Mouse (Mus musculus): ENCODE measurements around the gene Wasf3. TPM values are rescaled to one million over a fixed set of nuclear protein-coding genes. Genes with fewer than 3 reads are reported as not detected.

The Wasf3 gene
- polyA plus RNA-seq, 1 experiment from 2014 or later = 7.2 TPM

GRCm38 (mm10) chr5:146428109-146428508 is 43.3 kb downstream of the Wasf3 start:
- no peaks in the 10 kb centered on the region for H3K36me3 ChIP-seq (replicated peaks)
- ATAC-seq (ENCODE audit: low FRiP score) = no peak
- H3K9me3 ChIP-seq = no peaks in the 10 kb centered on the region
- H3K4me3 ChIP-seq (replicated peaks) = no peak overlapping the region
- H3K27me3 ChIP-seq = no peaks in the 10 kb centered on the region
- H3K4me2 ChIP-seq = no peak overlapping the region
- H3K27ac ChIP-seq = no peak overlapping the region
- no peaks in the 10 kb centered on the region for H3K4me1 ChIP-seq
- H3K9ac ChIP-seq = no peak overlapping the region
- 85% methylated on average over 4 of the region's 4 CpGs for WGBS

GRCm38 (mm10) chr5:146431821-146432220 is 47.0 kb downstream of the Wasf3 start:
- no peak overlapping the region for H3K27ac ChIP-seq
- no peak overlapping the region for H3K9ac ChIP-seq
- no peak overlapping the region for H3K4me2 ChIP-seq
- no peak for ATAC-seq (ENCODE audit: low FRiP score)
- H3K9me3 ChIP-seq = no peaks in the 10 kb centered on the region
- H3K36me3 ChIP-seq (replicated peaks) = peaks cover 4% of the 10 kb centered on the region
- H3K4me1 ChIP-seq = no peaks in the 10 kb centered on the region
- no peaks in the 10 kb centered on the region for H3K27me3 ChIP-seq
- no peak overlapping the region for H3K4me3 ChIP-seq (replicated peaks)
- 98% methylated on average over 3 of the region's 3 CpGs for WGBS

DNA sequence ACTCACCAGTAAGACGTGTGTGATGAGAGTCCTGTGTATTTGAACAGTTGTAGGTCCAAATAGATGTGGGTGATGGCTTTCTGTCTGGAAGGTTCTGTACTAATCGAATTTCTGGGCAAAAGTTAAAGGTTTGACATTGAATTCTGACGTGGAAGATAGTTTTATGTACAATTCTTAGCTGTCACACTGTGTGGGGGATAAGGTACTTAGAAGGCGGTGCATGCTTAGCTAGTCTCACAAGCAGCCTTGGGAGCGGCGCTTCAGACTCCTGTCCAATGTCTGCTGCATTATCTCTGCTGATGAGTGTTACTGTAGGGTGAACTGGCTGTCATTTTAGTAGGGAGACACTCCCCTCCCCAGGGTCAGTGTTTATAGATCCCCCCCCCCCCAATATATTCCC is 47.7 kb downstream of the Wasf3 start:
- H3K27ac ChIP-seq = no peak overlapping the region
- H3K9me3 ChIP-seq = no peaks in the 10 kb centered on the region
- no peak overlapping the region for H3K4me3 ChIP-seq (replicated peaks)
- H3K27me3 ChIP-seq = no peaks in the 10 kb centered on the region
- H3K4me1 ChIP-seq = no peaks in the 10 kb centered on the region
- peaks cover 9% of the 10 kb centered on the region for H3K36me3 ChIP-seq (replicated peaks)
- 89% methylated on average over 6 of the region's 6 CpGs for WGBS
- no peak for ATAC-seq (ENCODE audit: low FRiP score)
- H3K4me2 ChIP-seq = no peak overlapping the region
- H3K9ac ChIP-seq = no peak overlapping the region

DNA sequence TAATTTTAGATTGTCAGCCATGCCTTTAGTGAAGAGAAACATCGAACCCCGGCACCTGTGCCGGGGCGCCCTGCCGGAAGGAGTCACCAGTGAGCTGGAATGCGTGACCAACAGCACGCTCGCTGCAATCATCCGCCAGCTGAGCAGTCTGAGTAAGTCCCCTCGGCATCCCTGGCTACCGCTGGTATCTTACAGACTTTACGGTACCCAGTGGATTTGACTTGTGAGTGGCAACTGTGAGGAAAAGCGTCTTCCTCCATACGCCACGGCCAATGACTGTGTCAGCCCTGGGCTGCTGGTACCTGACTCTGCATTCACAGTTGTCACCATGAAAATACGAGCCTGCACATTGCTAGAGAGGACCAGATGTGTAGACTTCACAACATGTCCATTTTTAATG is 50.5 kb downstream of the Wasf3 start:
- no peak overlapping the region for H3K4me2 ChIP-seq
- peaks cover 29% of the 10 kb centered on the region for H3K36me3 ChIP-seq (replicated peaks)
- H3K9me3 ChIP-seq = no peaks in the 10 kb centered on the region
- no peak overlapping the region for H3K9ac ChIP-seq
- 94% methylated on average over 16 of the region's 16 CpGs for WGBS
- H3K4me1 ChIP-seq = no peaks in the 10 kb centered on the region
- H3K27ac ChIP-seq = no peak overlapping the region
- ATAC-seq (ENCODE audit: low FRiP score) = no peak
- H3K27me3 ChIP-seq = no peaks in the 10 kb centered on the region
- no peak overlapping the region for H3K4me3 ChIP-seq (replicated peaks)

DNA sequence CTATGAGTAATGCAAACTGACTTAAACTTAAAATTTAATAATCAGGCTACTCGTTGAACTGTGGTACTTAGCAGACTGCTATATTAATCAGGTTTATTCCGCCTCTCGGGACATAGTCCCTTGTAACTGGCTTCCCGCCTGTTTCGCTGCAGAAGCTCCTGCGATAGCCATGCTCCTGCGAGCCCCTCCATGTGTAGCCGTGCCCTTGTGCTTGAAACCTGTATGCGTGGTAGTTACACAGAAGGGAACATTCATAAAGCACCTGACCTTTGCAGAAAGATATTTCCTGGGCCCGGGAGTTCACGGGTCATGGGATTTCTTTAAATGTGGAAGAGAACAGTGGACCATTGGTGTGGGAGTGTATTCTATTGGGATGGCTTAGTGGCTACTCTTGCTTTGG is 52.0 kb downstream of the Wasf3 start:
- no peaks in the 10 kb centered on the region for H3K27me3 ChIP-seq
- ATAC-seq (ENCODE audit: low FRiP score) = no peak
- H3K9ac ChIP-seq = no peak overlapping the region
- H3K9me3 ChIP-seq = no peaks in the 10 kb centered on the region
- 96% methylated on average over 11 of the region's 11 CpGs for WGBS
- H3K4me3 ChIP-seq (replicated peaks) = no peak overlapping the region
- no peaks in the 10 kb centered on the region for H3K4me1 ChIP-seq
- peaks cover 29% of the 10 kb centered on the region for H3K36me3 ChIP-seq (replicated peaks)
- no peak overlapping the region for H3K27ac ChIP-seq
- H3K4me2 ChIP-seq = no peak overlapping the region

GRCm38 (mm10) chr5:146439152-146439781 is 54.5 kb downstream of the Wasf3 start:
- Histone ChIP-seq H3K4me2 (no peak overlapping the region), H3K27me3 (no peaks in the 10 kb centered on the region), H3K27ac (no peak overlapping the region), H3K4me3 (replicated peaks) (no peak overlapping the region), H3K4me1 (no peaks in the 10 kb centered on the region), H3K9me3 (no peaks in the 10 kb centered on the region), H3K9ac (no peak overlapping the region), H3K36me3 (replicated peaks) (peaks cover 29% of the 10 kb centered on the region)
- WGBS = 90% methylated on average over 7 of the region's 7 CpGs
- ATAC-seq (ENCODE audit: low FRiP score) = no peak

DNA sequence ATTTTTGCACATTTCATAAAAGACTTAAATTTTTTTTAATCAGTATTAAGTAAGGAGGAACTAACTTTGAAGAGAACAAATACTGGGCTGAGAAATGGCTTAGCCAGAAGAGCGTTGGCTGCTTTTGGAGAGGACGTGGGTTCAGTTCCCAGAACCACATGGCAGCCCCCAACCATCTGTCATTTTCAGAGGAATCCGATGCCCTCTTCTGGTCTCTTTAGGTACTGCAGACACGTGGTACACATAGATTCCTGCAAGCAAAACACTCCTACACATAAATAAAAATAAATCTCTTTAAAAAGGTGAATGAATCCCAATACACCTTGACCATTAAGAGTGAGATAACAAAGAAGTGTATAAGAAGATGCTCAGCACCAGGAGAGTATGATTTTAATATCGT is 55.5 kb downstream of the Wasf3 start:
- H3K27ac ChIP-seq = no peak overlapping the region
- H3K9me3 ChIP-seq = no peaks in the 10 kb centered on the region
- no peaks in the 10 kb centered on the region for H3K4me1 ChIP-seq
- ATAC-seq (ENCODE audit: low FRiP score) = no peak
- 91% methylated on average over 5 of the region's 5 CpGs for WGBS
- peaks cover 27% of the 10 kb centered on the region for H3K36me3 ChIP-seq (replicated peaks)
- no peak overlapping the region for H3K9ac ChIP-seq
- H3K4me2 ChIP-seq = no peak overlapping the region
- no peaks in the 10 kb centered on the region for H3K27me3 ChIP-seq
- no peak overlapping the region for H3K4me3 ChIP-seq (replicated peaks)

DNA sequence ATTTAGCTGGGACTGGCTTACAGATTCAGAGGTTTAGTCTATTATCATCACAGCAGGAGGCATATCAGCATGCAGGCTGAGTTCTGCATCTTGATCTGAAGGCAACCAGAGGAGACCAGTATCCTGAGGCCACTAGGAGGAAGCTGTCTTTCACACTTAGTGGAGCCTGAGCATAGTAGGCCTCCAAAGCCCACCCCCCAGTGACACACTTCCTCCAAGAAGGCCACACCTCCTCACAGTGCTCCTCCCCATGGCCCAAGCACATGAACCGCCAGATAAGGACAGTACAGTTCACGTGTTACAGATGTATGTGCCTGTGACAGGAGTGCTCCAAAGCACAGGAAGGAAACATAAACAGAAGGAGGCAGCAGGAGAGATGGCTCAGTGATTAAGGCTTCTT is 58.0 kb downstream of the Wasf3 start:
- Histone ChIP-seq H3K4me2 (no peak overlapping the region), H3K27me3 (no peaks in the 10 kb centered on the region), H3K9me3 (no peaks in the 10 kb centered on the region), H3K4me1 (no peaks in the 10 kb centered on the region), H3K36me3 (replicated peaks) (peaks cover 18% of the 10 kb centered on the region), H3K9ac (no peak overlapping the region), H3K4me3 (replicated peaks) (no peak overlapping the region), H3K27ac (no peak overlapping the region)
- 90% methylated on average over 2 of the region's 2 CpGs for WGBS
- ATAC-seq (ENCODE audit: low FRiP score) = no peak

DNA sequence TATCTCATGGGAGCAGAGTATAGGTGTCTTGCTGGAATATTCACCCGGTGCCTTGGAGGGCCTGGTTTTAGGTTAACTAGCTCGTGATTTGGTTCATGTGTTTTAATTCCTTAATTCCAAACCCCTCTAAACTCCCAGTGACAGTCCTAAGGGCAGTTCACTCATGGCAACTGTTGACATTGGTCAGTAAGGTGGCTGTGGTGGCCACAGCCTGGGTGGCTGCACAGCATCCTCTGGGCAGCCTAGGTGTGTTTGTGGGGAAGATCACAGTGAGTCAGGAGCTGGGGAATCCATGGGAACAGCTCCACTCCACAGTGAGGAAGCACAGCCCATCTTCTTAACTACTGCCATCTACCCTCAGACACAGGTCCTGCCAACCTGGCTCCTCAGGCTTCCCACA is 61.8 kb downstream of the Wasf3 start:
- no peaks in the 10 kb centered on the region for H3K4me1 ChIP-seq
- ATAC-seq (ENCODE audit: low FRiP score) = no peak

DNA sequence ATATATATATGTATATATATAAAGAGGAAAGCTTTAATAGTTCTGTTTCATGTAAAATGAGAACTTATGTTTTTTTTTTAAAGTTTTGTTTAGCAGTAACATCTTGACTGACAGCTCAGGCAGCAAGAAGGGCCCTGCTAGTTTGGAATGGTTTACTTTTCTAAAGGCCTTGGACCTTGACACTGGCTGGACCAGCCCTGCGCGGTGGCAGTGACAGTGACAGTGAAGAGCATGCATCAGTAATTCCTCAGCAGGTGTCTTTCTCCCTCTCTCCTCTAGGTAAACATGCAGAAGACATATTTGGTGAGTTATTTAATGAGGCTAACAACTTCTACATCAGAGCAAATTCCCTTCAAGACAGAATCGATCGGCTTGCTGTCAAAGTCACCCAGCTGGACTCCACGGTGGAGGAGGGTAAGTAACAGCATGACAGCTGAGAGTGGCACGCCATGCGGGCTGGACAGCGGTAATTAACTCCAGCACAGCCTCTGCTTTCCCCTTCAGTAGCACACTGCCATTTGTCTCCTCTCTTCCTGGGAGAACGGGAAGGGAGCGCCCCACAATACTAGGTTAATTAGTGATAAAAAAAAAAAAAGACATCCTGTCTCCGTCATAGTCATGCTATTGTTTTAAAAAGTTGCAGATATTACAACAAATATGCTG is 66.9 kb downstream of the Wasf3 start:
- 67% methylated on average over 11 of the region's 11 CpGs for WGBS
- H3K27ac ChIP-seq = no peak overlapping the region
- H3K9me3 ChIP-seq = no peaks in the 10 kb centered on the region
- peaks cover 15% of the 10 kb centered on the region; the same call in 1 of the 2 replicates for H3K36me3 ChIP-seq (replicated peaks)
- ATAC-seq (ENCODE audit: low FRiP score) = no peak; the same call in 1 of the 2 replicates
- H3K9ac ChIP-seq = no peak overlapping the region
- H3K4me3 ChIP-seq (replicated peaks) = no peak overlapping the region
- H3K4me2 ChIP-seq = no peak overlapping the region
- no peaks in the 10 kb centered on the region for H3K4me1 ChIP-seq
- no peaks in the 10 kb centered on the region for H3K27me3 ChIP-seq

More for the DNA sequence above, 61.8 kb downstream of the Wasf3 start:
- Histone ChIP-seq H3K9ac (no peak overlapping the region), H3K27ac (no peak overlapping the region), H3K4me3 (replicated peaks) (no peak overlapping the region), H3K36me3 (replicated peaks) (no peaks in the 10 kb centered on the region), H3K4me2 (no peak overlapping the region), H3K9me3 (no peaks in the 10 kb centered on the region), H3K27me3 (no peaks in the 10 kb centered on the region)
- 93% methylated on average over 2 of the region's 2 CpGs for WGBS

GRCm38 (mm10) chr5:146453556-146453955 is 68.8 kb downstream of the Wasf3 start:
- no peak overlapping the region for H3K4me3 ChIP-seq (replicated peaks)
- no peak overlapping the region for H3K9ac ChIP-seq
- no peak overlapping the region for H3K4me2 ChIP-seq
- no peak overlapping the region for H3K27ac ChIP-seq
- no peak for ATAC-seq (ENCODE audit: low FRiP score)
- peaks cover 15% of the 10 kb centered on the region; the same call in 1 of the 2 replicates for H3K36me3 ChIP-seq (replicated peaks)
- no peaks in the 10 kb centered on the region for H3K4me1 ChIP-seq
- WGBS = 89% methylated on average over 6 of the region's 6 CpGs
- no peaks in the 10 kb centered on the region for H3K27me3 ChIP-seq
- H3K9me3 ChIP-seq = no peaks in the 10 kb centered on the region

DNA sequence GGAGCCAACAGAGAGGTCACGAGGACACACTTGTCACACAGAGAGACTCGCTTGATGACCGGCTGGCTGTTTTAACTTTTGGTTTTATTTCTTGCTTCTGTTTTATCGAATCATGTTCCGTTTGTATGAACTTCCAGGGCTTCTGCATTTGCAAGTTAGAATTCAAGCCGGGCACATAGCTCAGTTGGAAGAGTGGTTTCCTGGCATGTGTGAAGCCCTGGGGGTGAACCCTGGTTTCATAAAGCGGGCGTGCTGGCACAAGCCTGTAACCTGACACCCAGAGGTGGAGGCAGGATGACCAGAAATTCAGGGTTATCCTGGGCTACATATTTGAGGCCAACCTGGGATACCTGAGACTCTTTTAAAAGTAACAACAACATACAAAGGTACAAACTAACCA is 76.8 kb downstream of the Wasf3 start:
- H3K27me3 ChIP-seq = no peaks in the 10 kb centered on the region
- peaks cover 12% of the 10 kb centered on the region; the same call in 1 of the 2 replicates for H3K36me3 ChIP-seq (replicated peaks)
- H3K4me2 ChIP-seq = no peak overlapping the region
- H3K4me1 ChIP-seq = no peaks in the 10 kb centered on the region
- H3K4me3 ChIP-seq (replicated peaks) = no peak overlapping the region
- no peak overlapping the region for H3K9ac ChIP-seq
- H3K9me3 ChIP-seq = no peaks in the 10 kb centered on the region
- no peak overlapping the region for H3K27ac ChIP-seq
- ATAC-seq (ENCODE audit: low FRiP score) = no peak
- WGBS = 91% methylated on average over 8 of the region's 8 CpGs

DNA sequence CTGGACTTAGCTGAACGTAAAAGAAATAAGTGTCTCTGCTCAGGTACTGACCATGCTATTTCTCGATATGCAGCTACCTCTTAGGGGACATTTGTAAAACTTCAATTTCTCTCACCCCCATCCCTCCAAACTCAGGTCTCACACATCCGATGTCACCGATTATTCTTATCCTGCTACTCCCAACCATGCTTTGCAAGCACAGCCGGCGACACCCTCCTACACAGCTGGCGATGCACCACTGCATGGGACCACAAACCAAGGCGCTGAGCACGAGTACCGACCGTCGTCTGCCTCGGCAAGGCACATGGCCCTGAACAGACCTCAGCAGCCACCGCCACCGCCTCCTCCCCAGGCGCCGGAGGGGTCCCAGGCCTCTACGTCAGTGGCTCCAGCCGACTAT is 81.9 kb downstream of the Wasf3 start:
- Histone ChIP-seq H3K4me3 (replicated peaks) (no peak overlapping the region), H3K4me2 (no peak overlapping the region), H3K27me3 (no peaks in the 10 kb centered on the region), H3K9ac (no peak overlapping the region), H3K36me3 (replicated peaks) (peaks cover 18% of the 10 kb centered on the region), H3K4me1 (no peaks in the 10 kb centered on the region), H3K27ac (no peak overlapping the region), H3K9me3 (no peaks in the 10 kb centered on the region)
- no peak for ATAC-seq (ENCODE audit: low FRiP score)
- 95% methylated on average over 19 of the region's 19 CpGs for WGBS

Measured in forebrain, embryonic 12.5 days (tissue).